Mouse (Mus musculus) MEL (cell line): ENCODE data around the gene Gm8332. TPM values are rescaled to one million over a fixed set of nuclear protein-coding genes. Genes with fewer than 3 reads are reported as not detected.
"Not testable (repeated sequence)": the region's sequence is repeated elsewhere in the genome, so short reads cannot be mapped to it uniquely, and the experiment has no call there.

Source experiments
- DNase-seq: peaks from one replicate; pipeline ENCODE4 v3.0.0; 2011; ENCODE audit warnings: low read depth, low spot score
- H3K27ac ChIP-seq: 2 replicates; pipeline ENCODE4 v1.5.1; 2012; ENCODE audit warnings: low read depth, mild to moderate bottlenecking, control low read depth, low read length, moderate library complexity; ENCODE audit not compliant: control insufficient read depth
- H3K27me3 ChIP-seq, 2 experiments: fragments of 150-350 bp in 1 of 2; sonication (generic) in 1 of 2; 2 replicates each; pipeline ENCODE4 v1.6.1; 2012; ENCODE audit warnings: low read length in 2 of 2, mild to moderate bottlenecking in 2 of 2, improper control_type of control experiment in 1 of 2, moderate library complexity in 1 of 2; ENCODE audit not compliant: insufficient read depth in 2 of 2, control insufficient read depth in 1 of 2
- H3K36me3 ChIP-seq, 2 experiments: 2 replicates each; pipeline ENCODE4 v1.6.1; 2012 to 2014; ENCODE audit warnings: low read length in 2 of 2, improper control_type of control experiment in 1 of 2, inconsistent platforms in 1 of 2, mild to moderate bottlenecking in 1 of 2; ENCODE audit not compliant: insufficient read depth in 2 of 2, control insufficient read depth in 1 of 2
- H3K4me1 ChIP-seq, 2 experiments: fragments of 150-350 bp in 1 of 2; sonication (generic) in 1 of 2; 2 replicates each; pipeline ENCODE4 v1.6.1; 2012; ENCODE audit warnings: low read length in 2 of 2, improper control_type of control experiment in 1 of 2, mild to moderate bottlenecking in 1 of 2; ENCODE audit not compliant: insufficient read depth in 2 of 2, control insufficient read depth in 1 of 2
- H3K4me3 ChIP-seq, 2 experiments: fragments of 150-350 bp in 1 of 2; sonication (generic) in 1 of 2; 2 replicates each; pipeline ENCODE4 v1.5.1; 2012; ENCODE audit warnings: low read depth in 2 of 2, low read length in 2 of 2, mild to moderate bottlenecking in 2 of 2, moderate library complexity in 2 of 2, control low read depth in 1 of 2, improper control_type of control experiment in 1 of 2; ENCODE audit not compliant: control insufficient read depth in 1 of 2, insufficient read depth in 1 of 2
- H3K79me2 ChIP-seq: 2 replicates; pipeline ENCODE4 v1.6.1; 2012; ENCODE audit warnings: mild to moderate bottlenecking, low read length, moderate library complexity; ENCODE audit not compliant: control insufficient read depth, poor library complexity, insufficient read depth
- H3K9ac ChIP-seq: 2 replicates; pipeline ENCODE4 v1.6.1; 2012; ENCODE audit warnings: low read depth, mild to moderate bottlenecking, control low read depth, low read length, moderate library complexity; ENCODE audit not compliant: control insufficient read depth, poor library complexity, severe bottlenecking
- H3K9me3 ChIP-seq: fragments of 150-350 bp; sonication (generic); replicated peaks from 2 replicates; pipeline ENCODE4 v1.6.1; 2012; ENCODE audit warnings: mild to moderate bottlenecking, low read length, improper control_type of control experiment, moderate library complexity; ENCODE audit not compliant: insufficient read depth
- EP300 ChIP-seq, 2 experiments: IDR thresholded peaks; 2 replicates each; pipeline ENCODE4 v1.6.1; 2011; ENCODE audit warnings: improper control_type of control experiment in 2 of 2, low read length in 2 of 2, low read depth in 1 of 2, mild to moderate bottlenecking in 1 of 2
- ETS1 ChIP-seq: IDR thresholded peaks from 2 replicates; pipeline ENCODE4 v1.6.1; 2012; ENCODE audit warnings: low read depth, mild to moderate bottlenecking, inconsistent platforms, low read length, improper control_type of control experiment, moderate library complexity
- MYB ChIP-seq: IDR thresholded peaks from 2 replicates; pipeline ENCODE4 v1.6.1; 2011; ENCODE audit warnings: mild to moderate bottlenecking, low read depth, low read length, improper control_type of control experiment
- TCF12 ChIP-seq: IDR thresholded peaks from 2 replicates; pipeline ENCODE4 v1.6.1; 2014; ENCODE audit warnings: low read depth, mild to moderate bottlenecking, inconsistent platforms, low read length, improper control_type of control experiment, moderate library complexity
- ZNF384 ChIP-seq: IDR thresholded peaks from 2 replicates; pipeline ENCODE4 v1.6.1; 2012; ENCODE audit warnings: low read depth, mild to moderate bottlenecking, inconsistent platforms, low read length, improper control_type of control experiment
- polyA plus RNA-seq, 2 experiments: library from polyadenylated mRNA; stranded (reverse) in 1 of 2; unstranded in 1 of 2; fragments of >175 nt in 1 of 2; fragments of >200 nt in 1 of 2; gene quantifications; 2 replicates each; pipeline versions ENCODE4 v1.2.1 to v1.2.4; 2012; ENCODE audit warnings: low replicate concordance in 2 of 2, low read depth in 1 of 2; ENCODE audit not compliant: insufficient read length in 2 of 2, insufficient read depth in 1 of 2, missing spikeins in 1 of 2
- total RNA-seq: library from RNA; depleted of rRNA; stranded (reverse); fragments of 300-350 nt; gene quantifications from 2 replicates; pipeline ENCODE4 v1.2.3, GENCODE M21; 2012; rRNA removed

Gene Gm8332
- total RNA-seq (not detected in 2 replicates), polyA plus RNA-seq (not detected)

- not testable (repeated sequence) for H3K27me3 ChIP-seq, H3K79me2 ChIP-seq, H3K9ac ChIP-seq, H3K4me3 ChIP-seq, H3K9me3 ChIP-seq, H3K27ac ChIP-seq, H3K4me1 ChIP-seq, H3K36me3 ChIP-seq
- TF ChIP-seq TCF12 (peak; percentile 47; the same call in 1 of the 2 replicates), EP300 (IDR thresholded peaks at IDR 0.05; ENCODE audit: low read depth in 1 of 2, low read length in 2 of 2) (peak; percentile 41 to 43; a peak in 3 of 4 replicates)
- peak; percentile 75 for DNase-seq
Observed at GRCm38 (mm10) chr12:88250000-88250399, at the start of gene Gm8332. Gm8332 (minus strand) TSS chr12:88250100.

GRCm38 (mm10) chr12:88297171-88297570 lies 47.3 kb upstream of the Gm8332 start:
- not testable (repeated sequence) for DNase-seq, H3K9ac ChIP-seq, H3K9me3 ChIP-seq, H3K27ac ChIP-seq, H3K79me2 ChIP-seq, H3K4me3 ChIP-seq, H3K36me3 ChIP-seq, H3K27me3 ChIP-seq, H3K4me1 ChIP-seq
- peak; percentile 56; the same call in 1 of the 2 replicates for TF ChIP-seq MYB
- TF ChIP-seq ZNF384: peak; percentile 51; the same call in 1 of the 2 replicates
- TF ChIP-seq TCF12: peak; percentile 55; the same call in 1 of the 2 replicates
- TF ChIP-seq ETS1: 0 out of 2 replicates have a peak, but pooled peaks have one; percentile 32
- 0 out of 4 replicates have a peak, but pooled peaks of 1 of the 2 experiments have one; percentile 57 for TF ChIP-seq EP300 (IDR thresholded peaks at IDR 0.05; ENCODE audit: low read depth in 1 of 2, low read length in 2 of 2)

- H3K4me1 ChIP-seq, H3K9ac ChIP-seq, H3K27me3 ChIP-seq, H3K36me3 ChIP-seq, H3K79me2 ChIP-seq, H3K9me3 ChIP-seq, H3K4me3 ChIP-seq, H3K27ac ChIP-seq: not testable (repeated sequence)
- peak; percentile 17 for DNase-seq
Observed at GRCm38 (mm10) chr12:88293082-88293481, 43.2 kb upstream of the Gm8332 start.

- not testable (repeated sequence) for DNase-seq, H3K36me3 ChIP-seq, H3K27me3 ChIP-seq, H3K9me3 ChIP-seq, H3K27ac ChIP-seq, H3K4me3 ChIP-seq, H3K79me2 ChIP-seq, H3K4me1 ChIP-seq, H3K9ac ChIP-seq
Observed at GRCm38 (mm10) chr12:88285224-88285623, 35.3 kb upstream of the Gm8332 start.

GRCm38 (mm10) chr12:88274400-88274799 lies 24.5 kb upstream of the Gm8332 start, which contains the start of gene Gm5662:
Gm5662 (minus strand) TSS chr12:88274500.
- H3K36me3 ChIP-seq, H3K9ac ChIP-seq, H3K27me3 ChIP-seq, H3K9me3 ChIP-seq, H3K27ac ChIP-seq, H3K4me3 ChIP-seq, H3K79me2 ChIP-seq, H3K4me1 ChIP-seq, DNase-seq: not testable (repeated sequence)
